Mouse (Mus musculus): ENCODE results near the gene Tex35. TPM values are rescaled to one million over a fixed set of nuclear protein-coding genes. Genes with fewer than 3 reads are reported as not detected.
A peak's percentile ranks its signal among the peaks of the same experiment; 100 is the strongest.

The Tex35 gene
- polyA plus RNA-seq, 1 experiment from 2014 or later = not detected

- Histone ChIP-seq H3K4me1 (ENCODE audit: control insufficient read depth, insufficient read depth, low read length) (no peaks in the 10 kb centered on the region), H3K4me3 (ENCODE audit: low read depth, low read length) (no peak overlapping the region), H3K36me3 (replicated peaks; ENCODE audit: control insufficient read depth, insufficient read depth, low read depth, low read length) (no peaks in the 10 kb centered on the region), H3K9me3 (replicated peaks; ENCODE audit: control insufficient read depth, low read length) (no peaks in the 10 kb centered on the region), H3K27me3 (ENCODE audit: control insufficient read depth, insufficient read depth, low read length) (no peaks in the 10 kb centered on the region), H3K9ac (replicated peaks; ENCODE audit: low read length) (no peak overlapping the region), H3K27ac (replicated peaks; ENCODE audit: low read depth, low read length) (no peak overlapping the region), H3K4me2 (ENCODE audit: low read depth, low read length) (no peak overlapping the region)
- DNase-seq (ENCODE audit: low spot score) (no peak), ATAC-seq (replicated peaks; ENCODE audit: insufficient number of reproducible peaks, low FRiP score, low TSS enrichment, low read depth) (no peak)
- 53% methylated on average over 6 of the region's 6 CpGs for WGBS
Observed at GRCm38 (mm10) chr1:157055901-157056300, 52.6 kb downstream of the Tex35 start.

DNA sequence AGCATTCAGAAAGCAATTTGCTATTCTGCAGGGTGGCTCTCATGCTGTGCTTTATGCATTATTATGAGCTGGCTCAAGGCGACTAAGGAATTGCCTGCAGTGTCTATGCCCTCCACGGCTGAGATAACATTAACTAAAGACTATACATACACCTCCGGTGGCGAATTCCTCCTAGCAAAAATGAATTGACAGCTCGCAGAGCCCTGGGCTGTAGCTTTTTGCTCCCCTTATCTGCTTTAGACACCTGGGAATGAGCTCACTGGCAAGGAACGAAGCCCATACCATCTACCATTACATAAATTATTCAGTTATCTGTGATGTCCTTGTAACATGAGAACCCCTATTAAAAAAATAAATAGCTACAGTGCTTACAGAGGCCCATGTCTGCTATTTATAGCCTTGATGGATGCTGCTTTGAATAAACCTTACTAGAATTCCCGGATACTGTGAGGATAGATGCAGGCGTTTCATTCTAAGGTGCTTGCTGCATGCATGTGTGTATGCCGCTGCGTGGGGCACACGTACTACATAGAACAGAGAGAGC, 53.1 kb downstream of the Tex35 start:
- Histone ChIP-seq H3K4me2 (ENCODE audit: low read depth, low read length) (no peak overlapping the region), H3K27me3 (ENCODE audit: control insufficient read depth, insufficient read depth, low read length) (no peaks in the 10 kb centered on the region), H3K4me1 (ENCODE audit: control insufficient read depth, insufficient read depth, low read length) (no peaks in the 10 kb centered on the region), H3K9me3 (replicated peaks; ENCODE audit: control insufficient read depth, low read length) (no peaks in the 10 kb centered on the region), H3K36me3 (replicated peaks; ENCODE audit: control insufficient read depth, insufficient read depth, low read depth, low read length) (no peaks in the 10 kb centered on the region), H3K9ac (replicated peaks; ENCODE audit: low read length) (no peak overlapping the region), H3K4me3 (ENCODE audit: low read depth, low read length) (no peak overlapping the region), H3K27ac (replicated peaks; ENCODE audit: low read depth, low read length) (no peak overlapping the region)
- 44% methylated on average over 11 of the region's 11 CpGs for WGBS
- ATAC-seq (replicated peaks; ENCODE audit: insufficient number of reproducible peaks, low FRiP score, low TSS enrichment, low read depth) (peak; percentile 36; the same call in 1 of the 2 replicates), DNase-seq (ENCODE audit: low spot score) (no peak)

GRCm38 (mm10) chr1:157054659-157055058, 53.8 kb downstream of the Tex35 start:
- Histone ChIP-seq H3K9me3 (replicated peaks; ENCODE audit: control insufficient read depth, low read length) (no peaks in the 10 kb centered on the region), H3K27me3 (ENCODE audit: control insufficient read depth, insufficient read depth, low read length) (no peaks in the 10 kb centered on the region), H3K36me3 (replicated peaks; ENCODE audit: control insufficient read depth, insufficient read depth, low read depth, low read length) (no peaks in the 10 kb centered on the region), H3K9ac (replicated peaks; ENCODE audit: low read length) (no peak overlapping the region), H3K4me3 (ENCODE audit: low read depth, low read length) (no peak overlapping the region), H3K27ac (replicated peaks; ENCODE audit: low read depth, low read length) (no peak overlapping the region), H3K4me2 (ENCODE audit: low read depth, low read length) (no peak overlapping the region), H3K4me1 (ENCODE audit: control insufficient read depth, insufficient read depth, low read length) (no peaks in the 10 kb centered on the region)
- DNase-seq (ENCODE audit: low spot score) = no peak
- ATAC-seq (replicated peaks; ENCODE audit: insufficient number of reproducible peaks, low FRiP score, low TSS enrichment, low read depth) = no peak
- 87% methylated on average over 7 of the region's 7 CpGs for WGBS

GRCm38 (mm10) chr1:157049886-157050285, 58.6 kb downstream of the Tex35 start:
- no peak overlapping the region for H3K9ac ChIP-seq (replicated peaks; ENCODE audit: low read length)
- DNase-seq (ENCODE audit: low spot score) (no peak), ATAC-seq (replicated peaks; ENCODE audit: insufficient number of reproducible peaks, low FRiP score, low TSS enrichment, low read depth) (no peak)
- H3K27me3 ChIP-seq (ENCODE audit: control insufficient read depth, insufficient read depth, low read length) = no peaks in the 10 kb centered on the region
- no peak overlapping the region for H3K4me2 ChIP-seq (ENCODE audit: low read depth, low read length)
- H3K4me1 ChIP-seq (ENCODE audit: control insufficient read depth, insufficient read depth, low read length) = peaks cover 6% of the 10 kb centered on the region
- WGBS = 75% methylated on average over 2 of the region's 2 CpGs
- no peaks in the 10 kb centered on the region for H3K36me3 ChIP-seq (replicated peaks; ENCODE audit: control insufficient read depth, insufficient read depth, low read depth, low read length)
- H3K4me3 ChIP-seq (ENCODE audit: low read depth, low read length) = no peak overlapping the region
- no peaks in the 10 kb centered on the region for H3K9me3 ChIP-seq (replicated peaks; ENCODE audit: control insufficient read depth, low read length)
- H3K27ac ChIP-seq (replicated peaks; ENCODE audit: low read depth, low read length) = no peak overlapping the region

Other genes with a start within 250 kb of the Tex35 start
- gene Ralgps2, start 169.1 kb downstream of the Tex35 start, polyA plus RNA-seq (2014; fragmentation: Nextera tagmentation; extraction: Ambion mirVana) = 76.1 and 84.9 TPM in 2 replicates

Data from embryonic facial prominence, embryonic 11.5 days (tissue).